Mouse (Mus musculus): ENCODE results near the gene Zfp958.
"Not testable (repeated sequence)": the region's sequence is repeated elsewhere in the genome, so short reads cannot be mapped to it uniquely, and the experiment has no call there.

Zfp958 gene

DNA sequence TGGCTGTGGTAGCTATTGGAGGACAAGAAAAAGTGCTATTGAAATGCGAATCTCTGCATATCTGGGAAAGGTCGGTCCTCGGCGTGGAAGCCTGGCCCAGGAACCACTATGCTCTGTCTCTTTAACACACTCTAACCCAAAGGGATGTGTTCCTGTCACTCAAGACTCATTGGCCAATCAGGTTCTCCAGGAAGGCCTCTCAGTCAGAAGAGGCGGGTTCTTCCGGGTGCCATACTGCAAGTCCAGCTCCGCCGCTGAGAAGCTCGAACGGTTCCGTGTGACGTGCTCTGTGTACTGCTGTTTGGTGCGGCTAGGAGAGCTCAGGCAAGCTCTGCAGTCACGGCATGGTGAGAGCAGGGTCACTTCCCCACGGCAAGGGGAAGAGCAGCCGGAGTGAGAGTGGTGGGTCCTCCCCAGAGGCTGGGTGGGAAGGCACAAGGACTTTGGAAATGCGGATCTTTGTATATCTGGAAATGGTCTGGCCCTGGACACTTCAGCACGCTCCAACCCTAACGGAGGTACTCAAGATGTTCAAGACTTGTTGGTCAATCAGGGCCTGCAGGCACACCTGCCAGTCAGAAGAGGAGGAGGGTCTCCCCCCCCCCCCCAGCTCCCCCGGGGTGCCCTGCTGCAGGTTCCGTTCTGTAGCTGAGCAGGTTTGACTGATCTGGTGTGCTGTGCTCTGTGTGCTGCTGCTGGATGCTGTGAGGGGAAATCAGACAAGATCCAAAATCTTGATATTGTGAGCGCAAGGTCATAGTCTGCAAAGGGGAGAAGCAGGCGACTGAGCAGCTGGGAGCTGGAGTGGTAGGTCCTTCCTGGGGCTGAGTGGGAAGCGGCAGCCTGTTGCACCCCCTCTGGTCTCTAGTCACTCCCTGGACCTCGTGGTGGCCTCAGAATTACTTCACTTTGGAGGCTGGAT is at the start of gene Zfp958:
TSS of gene Zfp958 (plus strand) at position 236 of the 922 bp plus-strand sequence.
- DNase-seq (ENCODE audit: low spot score) = peak; percentile 95

GRCm38 (mm10) chr8:4581986-4582385 is 31.0 kb upstream of the Zfp958 start:
- no peak for DNase-seq (ENCODE audit: low spot score)

DNA sequence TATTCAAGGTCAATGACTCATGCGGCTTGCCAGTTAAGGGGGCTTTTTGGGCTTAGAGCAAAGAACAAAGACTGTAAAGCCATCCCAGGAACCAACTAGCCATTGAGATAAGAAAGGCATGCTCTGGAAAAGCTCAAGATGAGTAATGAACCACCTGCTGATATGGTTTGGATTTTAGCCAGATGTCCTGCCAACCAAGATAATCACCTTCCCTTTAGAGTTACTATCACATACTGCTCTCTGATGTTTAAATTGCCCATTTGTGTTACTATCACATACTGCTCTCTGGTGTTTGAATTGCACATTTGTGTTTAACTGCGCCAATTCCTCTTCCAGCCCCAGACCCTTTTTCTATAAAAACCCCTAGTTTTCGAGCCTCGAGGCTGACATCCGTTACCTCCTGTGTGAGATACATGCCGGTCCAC is 30.2 kb upstream of the Zfp958 start:
- no peak for DNase-seq (ENCODE audit: low spot score)

DNA sequence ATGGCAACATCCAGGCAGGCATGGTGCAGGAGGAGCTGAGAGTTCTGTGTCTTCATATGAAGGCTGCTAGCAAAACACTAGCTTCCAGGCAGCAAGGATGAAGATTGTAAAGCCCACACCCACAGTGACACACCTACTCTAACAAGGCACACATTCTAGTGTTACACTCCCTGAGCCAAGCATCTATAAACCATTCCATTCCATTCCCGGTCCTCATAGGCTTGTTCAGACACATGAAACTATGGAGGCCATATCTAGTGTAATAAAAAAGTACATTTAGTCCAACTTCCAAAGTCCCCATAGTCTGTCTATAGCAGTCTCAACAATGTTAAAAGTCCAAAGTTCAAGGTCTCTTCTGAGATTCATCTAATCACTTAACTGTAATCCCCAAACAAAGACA is 28.3 kb upstream of the Zfp958 start:
- no peak for DNase-seq (ENCODE audit: low spot score)

GRCm38 (mm10) chr8:4586356-4586755 is 26.6 kb upstream of the Zfp958 start:
- DNase-seq (ENCODE audit: low spot score) = no peak

- DNase-seq (ENCODE audit: low spot score) = peak; percentile 13
Observed at GRCm38 (mm10) chr8:4588165-4589000, 24.6 kb upstream of the Zfp958 start.

DNA sequence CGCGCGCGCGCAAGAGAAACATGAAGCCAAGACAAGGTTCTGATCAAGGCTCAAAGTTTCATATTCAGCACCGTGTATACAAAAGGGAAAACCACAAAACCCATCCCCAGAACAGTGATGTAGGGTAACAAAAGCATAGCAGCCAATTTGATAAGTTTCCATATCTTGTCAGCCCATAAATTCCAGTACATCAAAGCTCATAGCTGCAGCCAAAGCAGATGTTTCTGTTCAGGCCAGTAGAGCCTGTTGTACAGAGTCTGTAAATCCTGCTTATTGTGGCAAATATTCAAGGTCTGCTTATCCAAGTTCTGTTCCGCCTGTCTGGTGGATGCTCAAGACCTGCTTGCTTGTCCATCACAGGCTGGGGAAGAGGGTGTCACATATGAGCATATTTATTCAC is 4.1 kb upstream of the Zfp958 start:
- DNase-seq (ENCODE audit: low spot score) = no peak

DNA sequence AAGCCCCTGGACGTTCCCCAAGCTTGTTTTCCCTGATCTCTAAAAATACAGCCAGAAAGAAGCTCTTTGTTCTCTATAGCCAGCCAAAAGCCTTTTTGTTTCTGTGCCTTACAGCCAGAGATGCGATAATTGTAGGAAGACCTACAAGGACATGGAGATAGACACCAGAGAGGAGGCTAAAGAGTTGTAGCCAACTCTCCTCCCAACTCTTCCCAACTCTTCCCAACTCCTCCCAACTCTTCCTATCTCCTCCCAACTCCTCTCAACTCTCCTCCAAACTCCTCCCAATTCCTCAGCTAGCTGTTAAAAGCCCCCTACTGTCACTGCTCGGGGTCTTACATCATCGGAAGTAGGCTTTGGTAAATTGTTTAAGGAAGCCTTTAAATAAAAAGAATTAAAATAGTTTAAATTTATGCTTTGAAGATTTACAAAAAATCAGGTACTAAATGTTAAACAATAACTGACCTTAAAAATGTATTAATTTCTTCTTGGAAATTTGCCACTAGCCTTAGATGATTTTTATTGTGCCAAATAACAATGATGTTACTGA is 1.3 kb upstream of the Zfp958 start:
- not testable (repeated sequence) for DNase-seq (ENCODE audit: low spot score)

- DNase-seq (ENCODE audit: low spot score) = no peak
Observed at GRCm38 (mm10) chr8:4627349-4627748, 14.4 kb downstream of the Zfp958 start.

DNA sequence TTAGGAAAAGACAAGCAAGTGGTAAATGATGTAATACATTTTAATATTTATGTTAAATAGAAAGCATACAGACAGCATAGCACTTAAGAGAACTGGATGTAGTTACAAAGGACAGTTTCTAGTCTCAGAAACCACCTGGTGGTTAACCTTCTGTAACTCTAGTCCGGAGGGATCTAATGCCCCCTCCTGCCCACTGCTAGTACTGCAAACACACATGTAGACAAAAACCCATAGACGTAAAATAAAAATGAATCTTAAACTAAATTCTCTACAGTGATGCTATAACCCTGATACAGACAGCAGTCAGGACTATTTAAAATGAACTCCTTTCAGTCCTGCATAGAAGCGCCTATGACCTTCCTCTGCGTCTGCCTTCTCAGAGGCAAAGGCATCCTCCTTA is 24.1 kb downstream of the Zfp958 start:
- DNase-seq (ENCODE audit: low spot score) = no peak

DNA sequence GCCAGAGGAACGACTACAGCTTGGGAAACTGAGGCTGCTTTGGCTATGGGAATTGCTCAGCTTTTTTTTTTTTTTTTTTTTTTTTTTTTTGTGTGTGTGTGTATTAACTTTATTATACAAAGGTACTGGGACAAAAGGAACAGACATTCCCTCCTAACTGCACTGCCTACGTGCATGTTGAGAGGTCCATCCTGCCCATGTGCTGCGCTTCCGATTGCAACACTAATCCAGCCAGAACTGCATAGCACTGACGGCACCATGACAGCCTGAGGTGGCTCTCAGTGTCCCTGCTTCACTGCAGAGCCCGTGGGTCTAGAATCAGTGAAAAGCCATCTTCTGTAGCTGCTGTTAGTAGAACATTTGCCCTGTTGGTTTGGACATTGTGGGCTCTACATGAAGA is 30.0 kb downstream of the Zfp958 start:
- DNase-seq (ENCODE audit: low spot score) = not testable (repeated sequence)

- DNase-seq (ENCODE audit: low spot score) = peak; percentile 69
Observed at GRCm38 (mm10) chr8:4656536-4656935, 43.6 kb downstream of the Zfp958 start.

- no peak for DNase-seq (ENCODE audit: low spot score)
Observed at GRCm38 (mm10) chr8:4675191-4676003, 62.4 kb downstream of the Zfp958 start.

GRCm38 (mm10) chr8:4676586-4676985 is 63.6 kb downstream of the Zfp958 start:
- DNase-seq (ENCODE audit: low spot score) = peak; percentile 7

GRCm38 (mm10) chr8:4677265-4678217 is 64.6 kb downstream of the Zfp958 start:
- peak; percentile 98 for DNase-seq (ENCODE audit: low spot score)

- DNase-seq (ENCODE audit: low spot score) = peak; percentile 93
Observed at GRCm38 (mm10) chr8:4678218-4678907, 65.4 kb downstream of the Zfp958 start.

- no peak for DNase-seq (ENCODE audit: low spot score)
Observed at GRCm38 (mm10) chr8:4678908-4679545, 66.1 kb downstream of the Zfp958 start.

- DNase-seq (ENCODE audit: low spot score) = no peak
Observed at GRCm38 (mm10) chr8:4679796-4680195, 66.8 kb downstream of the Zfp958 start.

Measured in yolk sac, embryonic 10.5 days (tissue).